Mouse (Mus musculus) midbrain, embryonic 11.5 days (tissue): Measurements from ENCODE around the gene A730009L09Rik. TPM values are rescaled to one million over a fixed set of nuclear protein-coding genes. Genes with fewer than 3 reads are reported as not detected.

Experiments
- ATAC-seq: fragments of 200-750 bp; cut with Nextera tagmentation; 2 replicates; pipeline ENCODE4 v1.8.0; 2017; ENCODE audit warnings: moderate TSS enrichment, moderate library complexity; ENCODE audit not compliant: low FRiP score
- DNase-seq: peaks from one replicate; pipeline ENCODE4 v3.0.0; 2015; ENCODE audit warnings: low spot score; ENCODE audit errors: missing footprints
- H3K27ac ChIP-seq: fragments of 300-500 bp; sonication (generic); 2 replicates; pipeline ENCODE4 v1.5.1; 2014; ENCODE audit warnings: low read depth, low read length
- H3K27me3 ChIP-seq: fragments of 300-500 bp; sonication (generic); 2 replicates; pipeline ENCODE4 v1.6.1; 2014; ENCODE audit warnings: mild to moderate bottlenecking, low read length, moderate library complexity, mixed read lengths; ENCODE audit not compliant: control insufficient read depth, insufficient read depth
- H3K36me3 ChIP-seq: fragments of 300-500 bp; sonication (generic); 2 replicates; pipeline ENCODE4 v1.6.1; 2014; ENCODE audit warnings: mild to moderate bottlenecking, low read length, moderate library complexity, mixed read lengths; ENCODE audit not compliant: control insufficient read depth, insufficient read depth
- H3K4me1 ChIP-seq: fragments of 300-500 bp; sonication (generic); 2 replicates; pipeline ENCODE4 v1.6.1; 2014; ENCODE audit warnings: low read length; ENCODE audit not compliant: control insufficient read depth, insufficient read depth
- H3K4me2 ChIP-seq: fragments of 300-500 bp; sonication (generic); 2 replicates; pipeline ENCODE4 v1.6.1; 2014; ENCODE audit warnings: mild to moderate bottlenecking, moderate library complexity
- H3K4me3 ChIP-seq: fragments of 300-500 bp; sonication (generic); 2 replicates; pipeline ENCODE4 v1.5.1; 2014; ENCODE audit warnings: low read depth, low read length
- H3K9ac ChIP-seq: fragments of 300-500 bp; sonication (generic); 2 replicates; pipeline ENCODE4 v1.6.1; 2014; ENCODE audit warnings: low read length
- H3K9me3 ChIP-seq: fragments of 300-500 bp; sonication (generic); 2 replicates; pipeline ENCODE4 v1.6.1; 2016; ENCODE audit warnings: low read length; ENCODE audit not compliant: control insufficient read depth
- WGBS: fragments of 180-500 bp; shearing (Covaris S2); extraction: QIAGEN DNeasy Blood & Tissue Kit; methylation state at CpG from one replicate; pipeline ENCODE4 v1.1.7; 2014; 5-methylcytosine and 5-hydroxymethylcytosine counted together
- polyA plus RNA-seq: library from polyadenylated mRNA; unstranded; fragments of >200 nt; fragmentation: Nextera tagmentation; extraction: Ambion mirVana; gene quantifications from 2 replicates; pipeline ENCODE4 v1.2.1, GENCODE M21; 2014

The A730009L09Rik gene
- polyA plus RNA-seq, 1 experiment from 2014 or later: not detected

DNA sequence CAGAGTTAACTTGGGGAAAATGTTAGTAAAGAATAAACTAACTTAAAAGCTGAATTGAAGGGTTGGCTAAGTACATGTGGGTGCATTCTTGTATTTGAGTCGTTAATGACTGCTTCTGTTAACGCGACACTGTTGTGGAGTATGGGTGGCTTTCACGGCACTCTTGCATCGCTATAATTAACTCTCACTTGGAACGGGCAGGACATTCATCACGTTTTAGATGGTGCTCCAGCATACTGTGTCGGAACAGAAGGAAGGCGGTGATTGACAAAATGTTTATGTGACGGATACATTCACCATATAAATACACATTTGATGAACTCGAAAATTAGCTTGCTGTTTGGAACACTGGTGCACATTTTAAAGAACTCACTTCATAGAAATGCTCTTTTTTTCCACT, 29.0 kb upstream of the A730009L09Rik start:
- ATAC-seq: no peak

DNA sequence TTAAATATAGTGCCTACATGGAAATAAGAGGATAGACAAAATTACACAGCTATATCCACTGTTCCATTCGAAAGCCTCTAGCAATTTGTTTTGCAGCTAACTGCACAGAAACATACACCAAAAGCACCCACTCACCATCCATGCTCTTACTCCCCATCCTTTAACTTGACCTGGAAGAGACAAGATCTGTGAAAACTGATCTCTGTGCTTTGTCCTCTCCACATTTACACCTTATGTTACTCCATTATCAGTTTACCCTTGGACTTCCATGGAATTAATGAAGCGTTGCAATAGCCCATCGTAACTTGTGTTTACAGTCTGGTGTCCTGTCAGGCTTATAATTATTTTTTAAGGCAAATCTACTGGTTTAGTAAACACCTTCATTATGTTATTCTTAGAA, 20.1 kb upstream of the A730009L09Rik start:
- no peak overlapping the region for H3K4me2 ChIP-seq
- H3K27ac ChIP-seq: no peak overlapping the region
- WGBS: 89% methylated on average over 3 of the region's 3 CpGs
- no peaks in the 10 kb centered on the region for H3K27me3 ChIP-seq
- H3K4me1 ChIP-seq: no peaks in the 10 kb centered on the region
- ATAC-seq (0 out of 2 replicates have a peak, but pooled peaks have one; percentile 4), DNase-seq (no peak)
- no peak overlapping the region for H3K9ac ChIP-seq
- H3K36me3 ChIP-seq: no peaks in the 10 kb centered on the region
- H3K9me3 ChIP-seq: no peaks in the 10 kb centered on the region
- H3K4me3 ChIP-seq: no peak overlapping the region

More for the DNA sequence above, 29.0 kb upstream of the A730009L09Rik start:
- WGBS: 89% methylated on average over 11 of the region's 11 CpGs
- no peak overlapping the region for H3K4me2 ChIP-seq
- no peaks in the 10 kb centered on the region for H3K36me3 ChIP-seq
- H3K9me3 ChIP-seq: no peaks in the 10 kb centered on the region
- H3K9ac ChIP-seq: no peak overlapping the region
- no peaks in the 10 kb centered on the region for H3K4me1 ChIP-seq
- H3K27ac ChIP-seq: no peak overlapping the region
- H3K27me3 ChIP-seq: no peaks in the 10 kb centered on the region
- H3K4me3 ChIP-seq: no peak overlapping the region
- no peak for DNase-seq

DNA sequence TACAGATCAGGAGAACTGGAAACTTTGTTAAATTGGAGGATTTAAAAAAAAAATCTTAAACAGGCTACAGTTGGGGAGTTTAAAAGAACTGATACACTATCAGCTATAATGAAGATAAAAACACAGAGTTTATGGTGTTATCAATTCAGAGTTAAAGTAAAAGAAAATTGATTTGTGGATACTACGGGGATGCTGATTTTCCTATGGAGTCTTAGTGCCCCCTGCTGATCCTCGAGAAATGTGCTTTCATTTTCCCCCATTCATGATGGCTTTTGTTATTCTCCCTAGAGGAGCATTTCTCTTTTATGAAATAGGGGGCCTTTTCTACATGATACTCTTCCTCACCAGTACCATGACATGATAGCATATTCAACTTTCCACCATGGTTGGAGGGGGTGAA, 19.5 kb upstream of the A730009L09Rik start:
- DNase-seq (no peak), ATAC-seq (peak; percentile 57; the same call in 1 of the 2 replicates)
- WGBS: 67% methylated on average over 2 of the region's 2 CpGs
- Histone ChIP-seq H3K4me1 (no peaks in the 10 kb centered on the region), H3K27me3 (no peaks in the 10 kb centered on the region), H3K9ac (no peak overlapping the region), H3K9me3 (no peaks in the 10 kb centered on the region), H3K4me3 (no peak overlapping the region), H3K4me2 (no peak overlapping the region), H3K36me3 (no peaks in the 10 kb centered on the region), H3K27ac (no peak overlapping the region)

GRCm38 (mm10) chr16:84507681-84508080, 7.2 kb upstream of the A730009L09Rik start:
- Histone ChIP-seq H3K4me2 (no peak overlapping the region), H3K4me3 (no peak overlapping the region), H3K9me3 (no peaks in the 10 kb centered on the region), H3K4me1 (no peaks in the 10 kb centered on the region), H3K36me3 (no peaks in the 10 kb centered on the region), H3K27ac (no peak overlapping the region), H3K27me3 (no peaks in the 10 kb centered on the region), H3K9ac (no peak overlapping the region)
- DNase-seq: no peak
- ATAC-seq: no peak
- 72% methylated on average over 4 of the region's 4 CpGs for WGBS

GRCm38 (mm10) chr16:84521975-84522635, 7.2 kb downstream of the A730009L09Rik start:
- Histone ChIP-seq H3K9me3 (no peaks in the 10 kb centered on the region), H3K9ac (no peak overlapping the region), H3K4me1 (no peaks in the 10 kb centered on the region), H3K36me3 (no peaks in the 10 kb centered on the region), H3K4me2 (no peak overlapping the region), H3K27ac (no peak overlapping the region), H3K27me3 (no peaks in the 10 kb centered on the region), H3K4me3 (no peak overlapping the region)
- WGBS: 93% methylated on average over 11 of the region's 11 CpGs
- DNase-seq: peak; percentile 49
- ATAC-seq: no peak

- H3K9me3 ChIP-seq: no peaks in the 10 kb centered on the region
- no peak overlapping the region for H3K27ac ChIP-seq
- ATAC-seq (no peak), DNase-seq (peak; percentile 12)
- no peak overlapping the region for H3K4me2 ChIP-seq
- WGBS: 87% methylated on average over 5 of the region's 5 CpGs
- no peaks in the 10 kb centered on the region for H3K4me1 ChIP-seq
- no peak overlapping the region for H3K9ac ChIP-seq
- H3K27me3 ChIP-seq: no peaks in the 10 kb centered on the region
- H3K4me3 ChIP-seq: no peak overlapping the region
- no peaks in the 10 kb centered on the region for H3K36me3 ChIP-seq
Observed at GRCm38 (mm10) chr16:84523061-84523460, 8.1 kb downstream of the A730009L09Rik start.

DNA sequence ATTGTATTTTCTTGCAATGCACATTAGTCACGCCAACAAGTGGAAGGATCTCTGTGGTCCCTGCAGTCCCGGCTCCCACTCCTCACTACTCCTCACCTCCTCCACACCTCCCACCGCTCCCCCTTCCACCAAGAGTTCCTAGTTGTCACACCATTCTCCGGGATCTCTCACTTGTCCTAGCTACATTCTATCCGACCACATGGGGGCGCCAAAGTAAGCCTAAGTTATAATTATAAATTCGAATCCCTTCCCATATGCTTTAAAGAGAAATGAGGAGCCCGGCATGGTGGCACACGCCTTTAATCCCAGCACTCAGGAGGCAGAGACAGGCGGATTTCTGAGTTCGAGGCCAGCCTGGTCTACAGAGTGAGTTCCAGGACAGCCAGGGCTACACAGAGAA, 12.5 kb downstream of the A730009L09Rik start:
- no peaks in the 10 kb centered on the region for H3K4me1 ChIP-seq
- no peaks in the 10 kb centered on the region for H3K9me3 ChIP-seq
- 64% methylated on average over 11 of the region's 11 CpGs for WGBS
- no peaks in the 10 kb centered on the region for H3K36me3 ChIP-seq
- no peak overlapping the region for H3K4me2 ChIP-seq
- no peak for ATAC-seq
- DNase-seq: no peak
- H3K27ac ChIP-seq: no peak overlapping the region
- H3K27me3 ChIP-seq: no peaks in the 10 kb centered on the region
- H3K9ac ChIP-seq: no peak overlapping the region
- no peak overlapping the region for H3K4me3 ChIP-seq

GRCm38 (mm10) chr16:84532803-84533202, 17.9 kb downstream of the A730009L09Rik start:
- WGBS: 87% methylated on average over 3 of the region's 3 CpGs
- no peak overlapping the region for H3K4me2 ChIP-seq
- H3K27ac ChIP-seq: no peak overlapping the region
- DNase-seq (no peak), ATAC-seq (no peak)
- H3K4me3 ChIP-seq: no peak overlapping the region
- H3K36me3 ChIP-seq: no peaks in the 10 kb centered on the region
- no peaks in the 10 kb centered on the region for H3K4me1 ChIP-seq
- H3K9ac ChIP-seq: no peak overlapping the region
- no peaks in the 10 kb centered on the region for H3K27me3 ChIP-seq
- no peaks in the 10 kb centered on the region for H3K9me3 ChIP-seq

DNA sequence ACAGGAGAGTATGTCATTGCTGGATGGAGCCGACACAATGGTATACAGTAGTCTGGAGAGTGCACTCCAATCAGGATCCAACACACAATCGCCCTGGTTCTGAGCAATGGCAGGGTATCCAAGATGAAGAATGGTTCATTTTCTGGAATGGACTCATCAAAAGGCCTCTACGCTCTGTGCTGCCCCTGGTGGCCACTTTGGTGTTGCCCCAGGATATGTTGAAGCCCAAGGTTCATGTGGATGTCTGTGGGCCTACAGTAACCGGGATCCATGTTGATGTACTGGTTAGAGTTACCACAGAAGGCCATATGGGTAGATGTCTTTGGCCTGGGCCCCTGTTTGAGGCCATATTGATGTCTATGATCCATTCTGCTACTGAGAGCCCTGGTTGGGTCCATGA, 31.1 kb downstream of the A730009L09Rik start:
- ATAC-seq: no peak

More for the DNA sequence above, 31.1 kb downstream of the A730009L09Rik start:
- no peak for DNase-seq
- no peak overlapping the region for H3K27ac ChIP-seq
- H3K4me1 ChIP-seq: no peaks in the 10 kb centered on the region
- H3K9me3 ChIP-seq: no peaks in the 10 kb centered on the region
- no peak overlapping the region for H3K9ac ChIP-seq
- WGBS: 89% methylated on average over 4 of the region's 4 CpGs
- no peaks in the 10 kb centered on the region for H3K36me3 ChIP-seq
- H3K4me3 ChIP-seq: no peak overlapping the region
- H3K4me2 ChIP-seq: no peak overlapping the region
- no peaks in the 10 kb centered on the region for H3K27me3 ChIP-seq
